Mouse (Mus musculus) midbrain, embryonic 12.5 days (tissue): Measurements from ENCODE around the gene Plpp2. TPM values are rescaled to one million over a fixed set of nuclear protein-coding genes. Genes with fewer than 3 reads are reported as not detected.

Experiments used
- ATAC-seq: fragments of 200-750 bp; cut with Nextera tagmentation; 2 replicates; pipeline ENCODE4 v1.8.0; 2017; ENCODE audit warnings: low read depth, moderate TSS enrichment, moderate library complexity; ENCODE audit not compliant: low FRiP score
- H3K27ac ChIP-seq: fragments of 300-500 bp; sonication (generic); replicated peaks from 2 replicates; pipeline ENCODE4 v1.5.1; 2016; ENCODE audit warnings: mild to moderate bottlenecking
- H3K27me3 ChIP-seq: fragments of 300-500 bp; sonication (generic); 2 replicates; pipeline ENCODE4 v1.6.1; 2016; ENCODE audit warnings: mild to moderate bottlenecking
- H3K36me3 ChIP-seq: fragments of 300-500 bp; sonication (generic); 2 replicates; pipeline ENCODE4 v1.6.1; 2016
- H3K4me1 ChIP-seq: fragments of 300-500 bp; sonication (generic); 2 replicates; pipeline ENCODE4 v1.6.1; 2016
- H3K4me2 ChIP-seq: fragments of 300-500 bp; sonication (generic); replicated peaks from 2 replicates; pipeline ENCODE4 v1.6.1; 2016; ENCODE audit warnings: mild to moderate bottlenecking, moderate library complexity
- H3K4me3 ChIP-seq: fragments of 300-500 bp; sonication (generic); 2 replicates; pipeline ENCODE4 v1.5.1; 2016; ENCODE audit warnings: mild to moderate bottlenecking
- H3K9ac ChIP-seq: fragments of 300-500 bp; sonication (generic); replicated peaks from 2 replicates; pipeline ENCODE4 v1.6.1; 2016; ENCODE audit warnings: mild to moderate bottlenecking, moderate library complexity
- H3K9me3 ChIP-seq: fragments of 300-500 bp; sonication (generic); 2 replicates; pipeline ENCODE4 v1.6.1; 2016; ENCODE audit warnings: mild to moderate bottlenecking
- WGBS: fragments of 180-500 bp; shearing (Covaris S2); methylation state at CpG from one replicate; pipeline ENCODE4 v1.1.7; 2016; 5-methylcytosine and 5-hydroxymethylcytosine counted together
- polyA plus RNA-seq: library from polyadenylated mRNA; unstranded; fragments of >200 nt; fragmentation: Nextera tagmentation; extraction: Ambion mirVana; gene quantifications from 2 replicates; pipeline ENCODE4 v1.2.1, GENCODE M21; 2016

Plpp2 gene
- polyA plus RNA-seq, 1 experiment from 2014 or later = 11.0 TPM

GRCm38 (mm10) chr10:79571314-79571713, 37.7 kb upstream of the Plpp2 start:
- 91% methylated on average over 2 of the region's 2 CpGs for whole genome bisulfite sequencing
- no peaks in the 10 kb centered on the region for H3K4me1 ChIP-seq
- ATAC-seq = no peak

GRCm38 (mm10) chr10:79569921-79570320, 36.3 kb upstream of the Plpp2 start:
- Histone ChIP-seq H3K27me3 (no peaks in the 10 kb centered on the region), H3K4me2 (no peak overlapping the region), H3K36me3 (no peaks in the 10 kb centered on the region), H3K9me3 (peaks cover 5% of the 10 kb centered on the region; the same call in 1 of the 2 replicates), H3K9ac (no peak overlapping the region), H3K27ac (no peak overlapping the region), H3K4me3 (no peak overlapping the region), H3K4me1 (no peaks in the 10 kb centered on the region)
- ATAC-seq = no peak
- WGBS = 90% methylated on average over 5 of the region's 5 CpGs

More at GRCm38 (mm10) chr10:79571314-79571713, 37.7 kb upstream of the Plpp2 start:
- no peaks in the 10 kb centered on the region for H3K36me3 ChIP-seq
- no peak overlapping the region for H3K4me3 ChIP-seq
- no peaks in the 10 kb centered on the region for H3K27me3 ChIP-seq
- no peak overlapping the region for H3K9ac ChIP-seq
- H3K9me3 ChIP-seq = no peaks in the 10 kb centered on the region
- no peak overlapping the region for H3K4me2 ChIP-seq
- H3K27ac ChIP-seq = no peak overlapping the region

- Histone ChIP-seq H3K9ac (no peak overlapping the region), H3K4me2 (no peak overlapping the region), H3K9me3 (no peaks in the 10 kb centered on the region), H3K4me3 (no peak overlapping the region), H3K36me3 (no peaks in the 10 kb centered on the region), H3K27me3 (peaks cover 12% of the 10 kb centered on the region), H3K27ac (no peak overlapping the region), H3K4me1 (peaks cover 6% of the 10 kb centered on the region)
- 89% methylated on average over 2 of the region's 2 CpGs for WGBS
- ATAC-seq = no peak
Measured at GRCm38 (mm10) chr10:79559716-79560115, 26.1 kb upstream of the Plpp2 start.

GRCm38 (mm10) chr10:79557496-79557895, 23.9 kb upstream of the Plpp2 start:
- 97% methylated on average over 5 of the region's 5 CpGs for WGBS
- no peak for ATAC-seq
- H3K4me3 ChIP-seq = no peak overlapping the region
- peaks cover 12% of the 10 kb centered on the region for H3K27me3 ChIP-seq
- no peak overlapping the region for H3K4me2 ChIP-seq
- no peaks in the 10 kb centered on the region for H3K9me3 ChIP-seq
- no peaks in the 10 kb centered on the region for H3K36me3 ChIP-seq
- no peak overlapping the region for H3K9ac ChIP-seq
- no peak overlapping the region for H3K27ac ChIP-seq
- peaks cover 24% of the 10 kb centered on the region for H3K4me1 ChIP-seq

GRCm38 (mm10) chr10:79556951-79557350, 23.4 kb upstream of the Plpp2 start:
- Histone ChIP-seq H3K36me3 (no peaks in the 10 kb centered on the region), H3K9me3 (no peaks in the 10 kb centered on the region), H3K4me2 (no peak overlapping the region), H3K9ac (no peak overlapping the region), H3K4me1 (peaks cover 30% of the 10 kb centered on the region), H3K4me3 (no peak overlapping the region), H3K27ac (no peak overlapping the region), H3K27me3 (peaks cover 12% of the 10 kb centered on the region)
- no peak for ATAC-seq
- WGBS = 84% methylated on average over 5 of the region's 5 CpGs

GRCm38 (mm10) chr10:79555238-79555724, 21.7 kb upstream of the Plpp2 start:
- Histone ChIP-seq H3K27me3 (peaks cover 12% of the 10 kb centered on the region), H3K9me3 (no peaks in the 10 kb centered on the region), H3K36me3 (peaks cover 4% of the 10 kb centered on the region; the same call in 1 of the 2 replicates), H3K4me1 (peaks cover 31% of the 10 kb centered on the region), H3K4me2 (peak overlapping the region; percentile 85), H3K9ac (peak overlapping the region; percentile 92), H3K4me3 (peak overlapping the region; percentile 82), H3K27ac (no peak overlapping the region)
- peak; percentile 54; the same call in 1 of the 2 replicates for ATAC-seq
- 19% methylated on average over 7 of the region's 7 CpGs for WGBS

GRCm38 (mm10) chr10:79554330-79555237, 21.0 kb upstream of the Plpp2 start, which contains the start of gene Mier2:
Gene Mier2 (minus strand): TSS chr10:79555199.
- Histone ChIP-seq H3K4me3 (peak within 1 kb of the TSS; percentile 82), H3K36me3 (peaks cover 11% of the 10 kb centered on the region), H3K9me3 (no peaks in the 10 kb centered on the region), H3K4me1 (peaks cover 31% of the 10 kb centered on the region), H3K9ac (peak within 1 kb of the TSS; percentile 92), H3K4me2 (peak within 1 kb of the TSS; percentile 85), H3K27me3 (peaks cover 12% of the 10 kb centered on the region), H3K27ac (peak within 1 kb of the TSS; percentile 63)
- ATAC-seq = peak; percentile 91
- WGBS = under 1% methylated on average over 104 of the region's 108 CpGs

- no peaks in the 10 kb centered on the region for H3K9me3 ChIP-seq
- no peak overlapping the region for H3K27ac ChIP-seq
- peaks cover 12% of the 10 kb centered on the region for H3K27me3 ChIP-seq
- peak overlapping the region; percentile 85 for H3K4me2 ChIP-seq
- peak overlapping the region; percentile 92 for H3K9ac ChIP-seq
- ATAC-seq = no peak
- H3K36me3 ChIP-seq = peaks cover 20% of the 10 kb centered on the region
- peak overlapping the region; percentile 82 for H3K4me3 ChIP-seq
- peaks cover 31% of the 10 kb centered on the region for H3K4me1 ChIP-seq
- 41% methylated on average over 10 of the region's 10 CpGs for WGBS
Measured at GRCm38 (mm10) chr10:79553691-79554090, 20.1 kb upstream of the Plpp2 start.

- Histone ChIP-seq H3K4me2 (peak overlapping the region; percentile 85), H3K9ac (peak overlapping the region; percentile 92; the same call in 1 of the 2 replicates), H3K4me3 (peak overlapping the region; percentile 82; the same call in 1 of the 2 replicates), H3K27ac (no peak overlapping the region), H3K4me1 (peaks cover 31% of the 10 kb centered on the region), H3K27me3 (peaks cover 12% of the 10 kb centered on the region), H3K9me3 (no peaks in the 10 kb centered on the region), H3K36me3 (peaks cover 25% of the 10 kb centered on the region)
- ATAC-seq = no peak
- 90% methylated on average over 6 of the region's 6 CpGs for WGBS
Measured at GRCm38 (mm10) chr10:79553176-79553575, 19.6 kb upstream of the Plpp2 start.

- Histone ChIP-seq H3K27me3 (peaks cover 12% of the 10 kb centered on the region), H3K4me3 (no peak overlapping the region), H3K36me3 (peaks cover 31% of the 10 kb centered on the region), H3K4me2 (no peak overlapping the region), H3K9ac (no peak overlapping the region), H3K4me1 (peaks cover 31% of the 10 kb centered on the region), H3K9me3 (no peaks in the 10 kb centered on the region), H3K27ac (no peak overlapping the region)
- WGBS = 92% methylated on average over 8 of the region's 8 CpGs
- ATAC-seq = no peak
Measured at GRCm38 (mm10) chr10:79552531-79552930, 18.9 kb upstream of the Plpp2 start.

GRCm38 (mm10) chr10:79550366-79550765, 16.8 kb upstream of the Plpp2 start:
- no peak overlapping the region for H3K4me3 ChIP-seq
- peaks cover 53% of the 10 kb centered on the region for H3K36me3 ChIP-seq
- no peak overlapping the region for H3K27ac ChIP-seq
- H3K9ac ChIP-seq = no peak overlapping the region
- ATAC-seq = no peak
- H3K4me2 ChIP-seq = no peak overlapping the region
- H3K4me1 ChIP-seq = peaks cover 30% of the 10 kb centered on the region
- 88% methylated on average over 9 of the region's 9 CpGs for WGBS
- H3K9me3 ChIP-seq = no peaks in the 10 kb centered on the region
- H3K27me3 ChIP-seq = peaks cover 2% of the 10 kb centered on the region; the same call in 1 of the 2 replicates
